Mouse (Mus musculus): ENCODE data around the gene Eaf1. TPM values are rescaled to one million over a fixed set of nuclear protein-coding genes. Genes with fewer than 3 reads are reported as not detected.

The Eaf1 gene
- polyA plus RNA-seq, 1 experiment: 37.0 TPM

DNA sequence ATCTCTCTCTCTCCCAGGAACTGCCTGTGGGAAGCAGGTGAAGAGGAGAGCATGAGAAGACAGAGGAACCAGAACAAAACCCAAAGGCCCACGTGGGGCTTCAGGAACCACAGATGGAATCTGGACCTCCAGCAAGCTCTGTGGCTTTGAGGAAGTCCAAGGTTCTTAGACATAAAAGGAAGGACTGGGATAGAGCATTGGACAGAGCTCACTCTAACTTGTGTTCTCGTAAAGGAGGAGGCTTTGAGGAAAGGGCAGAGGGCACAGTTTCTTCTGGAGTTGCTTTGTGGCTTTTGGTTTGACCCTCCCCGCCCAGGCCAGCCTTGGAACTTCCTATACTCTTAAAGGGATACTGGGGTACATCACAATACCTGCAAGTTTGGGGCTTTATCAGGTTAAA lies 38.5 kb downstream of the Eaf1 start:
- peaks cover 20% of the 10 kb centered on the region for H3K27me3 ChIP-seq (replicated peaks)
- no peaks in the 10 kb centered on the region for H3K36me3 ChIP-seq (replicated peaks; ENCODE audit: low read length)
- no peaks in the 10 kb centered on the region for H3K9me3 ChIP-seq
- no peak overlapping the region for H3K4me3 ChIP-seq (replicated peaks)
- peaks cover 35% of the 10 kb centered on the region for H3K4me1 ChIP-seq
- TF ChIP-seq FLI1 (IDR thresholded peaks at IDR 0.05; ENCODE audit: low read length) (no peak), GATA1 (IDR thresholded peaks at IDR 0.05; ENCODE audit: borderline replicate concordance, low read length) (no peak)

- Histone ChIP-seq H3K36me3 (replicated peaks; ENCODE audit: low read length) (no peaks in the 10 kb centered on the region), H3K9me3 (no peaks in the 10 kb centered on the region), H3K4me3 (replicated peaks) (no peak overlapping the region), H3K4me1 (peaks cover 20% of the 10 kb centered on the region), H3K27me3 (replicated peaks) (peaks cover 11% of the 10 kb centered on the region)
- TF ChIP-seq FLI1 (IDR thresholded peaks at IDR 0.05; ENCODE audit: low read length) (no peak), GATA1 (IDR thresholded peaks at IDR 0.05; ENCODE audit: borderline replicate concordance, low read length) (no peak)
These were observed 43.1 kb downstream of the Eaf1 start for GRCm38 (mm10) chr14:31537298-31537697.

GRCm38 (mm10) chr14:31543885-31544442 lies 49.8 kb downstream of the Eaf1 start:
- H3K27me3 ChIP-seq (replicated peaks): peaks cover 51% of the 10 kb centered on the region
- no peaks in the 10 kb centered on the region for H3K36me3 ChIP-seq (replicated peaks; ENCODE audit: low read length)
- peaks cover 11% of the 10 kb centered on the region for H3K9me3 ChIP-seq

GRCm38 (mm10) chr14:31555021-31555420 lies 60.8 kb downstream of the Eaf1 start:
- no peaks in the 10 kb centered on the region for H3K9me3 ChIP-seq
- peaks cover 30% of the 10 kb centered on the region for H3K4me1 ChIP-seq

More at GRCm38 (mm10) chr14:31543885-31544442, 49.8 kb downstream of the Eaf1 start:
- H3K4me3 ChIP-seq (replicated peaks): no peak overlapping the region
- no peak for TF ChIP-seq FLI1 (IDR thresholded peaks at IDR 0.05; ENCODE audit: low read length)
- no peak for TF ChIP-seq GATA1 (IDR thresholded peaks at IDR 0.05; ENCODE audit: borderline replicate concordance, low read length)
- H3K4me1 ChIP-seq: peaks cover 5% of the 10 kb centered on the region; the same call in 1 of the 2 replicates

GRCm38 (mm10) chr14:31555963-31556434 lies 61.8 kb downstream of the Eaf1 start:
- Histone ChIP-seq H3K4me1 (peaks cover 35% of the 10 kb centered on the region), H3K9me3 (no peaks in the 10 kb centered on the region), H3K36me3 (replicated peaks; ENCODE audit: low read length) (no peaks in the 10 kb centered on the region), H3K27me3 (replicated peaks) (peaks cover 64% of the 10 kb centered on the region), H3K4me3 (replicated peaks) (no peak overlapping the region)
- TF ChIP-seq GATA1 (IDR thresholded peaks at IDR 0.05; ENCODE audit: borderline replicate concordance, low read length): no peak
- TF ChIP-seq FLI1 (IDR thresholded peaks at IDR 0.05; ENCODE audit: low read length): no peak

More at GRCm38 (mm10) chr14:31555021-31555420, 60.8 kb downstream of the Eaf1 start:
- Histone ChIP-seq H3K27me3 (replicated peaks) (peaks cover 60% of the 10 kb centered on the region), H3K36me3 (replicated peaks; ENCODE audit: low read length) (no peaks in the 10 kb centered on the region), H3K4me3 (replicated peaks) (no peak overlapping the region)
- TF ChIP-seq FLI1 (IDR thresholded peaks at IDR 0.05; ENCODE audit: low read length) (no peak), GATA1 (IDR thresholded peaks at IDR 0.05; ENCODE audit: borderline replicate concordance, low read length) (no peak)

- Histone ChIP-seq H3K36me3 (replicated peaks; ENCODE audit: low read length) (no peaks in the 10 kb centered on the region), H3K4me3 (replicated peaks) (no peak overlapping the region), H3K4me1 (peaks cover 35% of the 10 kb centered on the region), H3K9me3 (no peaks in the 10 kb centered on the region), H3K27me3 (replicated peaks) (peaks cover 68% of the 10 kb centered on the region)
- no peak for TF ChIP-seq GATA1 (IDR thresholded peaks at IDR 0.05; ENCODE audit: borderline replicate concordance, low read length)
- TF ChIP-seq FLI1 (IDR thresholded peaks at IDR 0.05; ENCODE audit: low read length): no peak
These were observed 62.5 kb downstream of the Eaf1 start for GRCm38 (mm10) chr14:31556526-31557260.

DNA sequence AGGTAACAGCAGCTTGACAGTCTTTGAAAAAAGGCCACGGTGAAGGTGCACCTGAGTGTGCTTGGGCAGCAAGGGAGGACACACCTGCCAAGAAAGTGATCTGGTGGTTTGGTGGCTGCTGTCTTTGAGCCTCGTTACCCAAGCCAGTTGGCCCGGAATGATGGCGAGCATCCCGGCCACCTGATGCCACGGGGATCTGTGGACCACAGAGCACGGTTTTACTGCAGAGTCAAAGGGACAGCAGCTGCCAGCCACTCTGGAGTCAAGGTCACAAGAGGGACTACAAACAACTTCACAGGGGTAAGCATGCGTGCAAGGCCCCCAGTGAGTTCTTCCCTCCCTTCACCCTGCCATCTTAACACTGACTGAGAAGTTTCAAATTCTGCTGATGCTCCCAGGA lies 63.1 kb downstream of the Eaf1 start:
- Histone ChIP-seq H3K27me3 (replicated peaks) (peaks cover 67% of the 10 kb centered on the region), H3K4me3 (replicated peaks) (no peak overlapping the region), H3K9me3 (no peaks in the 10 kb centered on the region), H3K36me3 (replicated peaks; ENCODE audit: low read length) (no peaks in the 10 kb centered on the region), H3K4me1 (peaks cover 32% of the 10 kb centered on the region)
- TF ChIP-seq FLI1 (IDR thresholded peaks at IDR 0.05; ENCODE audit: low read length): no peak
- TF ChIP-seq GATA1 (IDR thresholded peaks at IDR 0.05; ENCODE audit: borderline replicate concordance, low read length): no peak

DNA sequence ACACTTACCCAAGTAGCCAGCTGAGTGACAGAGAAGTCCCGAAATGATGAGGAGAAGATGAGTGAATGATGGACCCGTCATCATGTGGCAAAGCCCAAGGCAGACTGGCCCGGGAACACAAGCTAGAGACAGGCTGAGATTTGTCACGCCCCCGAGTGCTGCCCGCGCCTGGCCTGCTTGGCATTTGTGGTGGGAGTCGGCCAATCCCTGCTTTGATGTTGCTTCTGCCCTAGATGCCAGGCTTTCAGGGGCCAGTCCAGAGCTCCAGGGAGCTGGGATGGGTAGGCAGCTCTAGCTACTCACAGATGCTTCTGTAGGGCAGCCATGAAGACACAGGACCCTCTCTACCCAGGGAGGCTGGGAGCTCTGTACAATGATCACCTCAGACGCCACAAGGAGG lies 63.6 kb downstream of the Eaf1 start:
- Histone ChIP-seq H3K4me3 (replicated peaks) (no peak overlapping the region), H3K36me3 (replicated peaks; ENCODE audit: low read length) (no peaks in the 10 kb centered on the region), H3K27me3 (replicated peaks) (peaks cover 67% of the 10 kb centered on the region), H3K4me1 (peaks cover 32% of the 10 kb centered on the region), H3K9me3 (no peaks in the 10 kb centered on the region)
- TF ChIP-seq GATA1 (IDR thresholded peaks at IDR 0.05; ENCODE audit: borderline replicate concordance, low read length) (no peak), FLI1 (IDR thresholded peaks at IDR 0.05; ENCODE audit: low read length) (no peak)

GRCm38 (mm10) chr14:31559216-31559615 lies 65.0 kb downstream of the Eaf1 start:
- Histone ChIP-seq H3K9me3 (no peaks in the 10 kb centered on the region), H3K27me3 (replicated peaks) (peaks cover 61% of the 10 kb centered on the region), H3K4me1 (peaks cover 32% of the 10 kb centered on the region), H3K36me3 (replicated peaks; ENCODE audit: low read length) (no peaks in the 10 kb centered on the region), H3K4me3 (replicated peaks) (no peak overlapping the region)
- TF ChIP-seq GATA1 (IDR thresholded peaks at IDR 0.05; ENCODE audit: borderline replicate concordance, low read length): no peak
- TF ChIP-seq FLI1 (IDR thresholded peaks at IDR 0.05; ENCODE audit: low read length): no peak

Other genes starting within 250 kb of the Eaf1 start
- gene Phf7, start 243.1 kb upstream of the Eaf1 start, polyA plus RNA-seq (2012; ENCODE audit: insufficient read depth, low replicate concordance): 0.93 and 1.7 TPM in 2 replicates
- gene Bap1, start 242.9 kb upstream of the Eaf1 start, polyA plus RNA-seq (2012; ENCODE audit: insufficient read depth, low replicate concordance): 52.1 and 63.2 TPM in 2 replicates
- gene Dnah1, start 170.5 kb upstream of the Eaf1 start, polyA plus RNA-seq (2012; ENCODE audit: insufficient read depth, low replicate concordance): 0.06 TPM in 1 of 2 replicates, not detected in the other
- gene Capn7, start 157.8 kb upstream of the Eaf1 start, polyA plus RNA-seq (2012; ENCODE audit: insufficient read depth, low replicate concordance): 0.60 and 1.9 TPM in 2 replicates
- gene Sh3bp5, start 58.3 kb upstream of the Eaf1 start, polyA plus RNA-seq (2012; ENCODE audit: insufficient read depth, low replicate concordance): 2.2 TPM in 1 of 2 replicates, not detected in the other
- 2.9 TPM in 1 of 2 replicates, not detected in the other for gene Mettl6, start 641 bp downstream of the Eaf1 start, polyA plus RNA-seq (2012; ENCODE audit: insufficient read depth, low replicate concordance)
- not detected in 2 replicates for gene Colq, start 96.9 kb downstream of the Eaf1 start, polyA plus RNA-seq (2012; ENCODE audit: insufficient read depth, low replicate concordance)
- gene Gm49387, start 146.5 kb downstream of the Eaf1 start, polyA plus RNA-seq (2012; ENCODE audit: insufficient read depth, low replicate concordance): not detected in 2 replicates
- gene Btd, start 146.6 kb downstream of the Eaf1 start, polyA plus RNA-seq (2012; ENCODE audit: insufficient read depth, low replicate concordance): 2.2 and 10.5 TPM in 2 replicates
- 2.9 TPM in 1 of 2 replicates, not detected in the other for gene Hacl1, start 146.9 kb downstream of the Eaf1 start, polyA plus RNA-seq (2012; ENCODE audit: insufficient read depth, low replicate concordance)